Mouse (Mus musculus) fibroblast of lung, adult 2 months (primary cell): ENCODE results near the gene Ncl.
A peak's percentile ranks its signal among the peaks of the same experiment; 100 is the strongest.

ENCODE experiments used
- DNase-seq: peaks from one replicate; pipeline ENCODE4 v3.0.0-alpha.2; 2011; ENCODE audit warnings: low read depth

Gene Ncl

GRCm38 (mm10) chr1:86358906-86359797, at the start of gene Ncl:
Gene Ncl, minus strand, starts transcription at chr1:86359400.
- DNase-seq = peak; percentile 98

DNA sequence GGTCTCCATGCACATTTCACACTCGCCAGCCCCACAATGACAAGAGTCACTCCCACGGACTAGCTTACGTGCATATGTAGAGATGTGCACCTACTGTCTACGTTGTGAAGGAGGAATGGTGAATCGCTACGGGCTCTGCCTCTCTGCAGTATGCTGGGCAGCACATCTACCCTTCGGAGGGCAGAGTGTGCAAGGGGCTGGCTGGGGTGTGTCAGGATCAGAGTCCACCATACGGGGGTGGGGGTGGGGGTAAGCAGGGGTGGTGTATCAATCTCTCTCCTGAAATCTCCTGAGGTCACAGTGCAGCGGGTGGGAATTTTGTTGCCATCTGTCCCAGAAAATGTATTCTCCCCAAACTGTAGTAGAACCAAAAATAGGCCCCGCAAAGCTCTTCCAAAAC, 49.3 kb upstream of the Ncl start:
- DNase-seq = no peak

GRCm38 (mm10) chr1:86406914-86407313, 47.7 kb upstream of the Ncl start:
- no peak for DNase-seq

DNA sequence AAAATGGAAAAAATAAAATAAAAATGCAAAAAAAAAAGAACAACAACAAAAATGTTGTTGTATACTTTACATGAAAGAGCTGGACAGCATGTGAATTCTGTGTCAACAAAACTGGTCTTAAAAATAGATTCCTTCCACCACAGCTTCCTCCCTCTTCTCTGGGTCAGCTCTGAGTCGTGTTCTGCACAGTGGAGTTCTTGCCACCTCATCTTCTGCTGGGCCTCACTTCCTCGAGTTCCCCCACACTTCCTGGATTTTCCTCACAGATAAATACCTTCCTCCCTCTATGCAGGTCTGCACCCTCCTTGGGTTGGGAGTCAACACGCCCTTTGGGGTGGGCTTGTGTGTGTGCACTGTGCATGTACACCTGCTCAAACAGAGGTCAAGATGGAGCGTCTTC, 47.1 kb upstream of the Ncl start:
- no peak for DNase-seq

DNA sequence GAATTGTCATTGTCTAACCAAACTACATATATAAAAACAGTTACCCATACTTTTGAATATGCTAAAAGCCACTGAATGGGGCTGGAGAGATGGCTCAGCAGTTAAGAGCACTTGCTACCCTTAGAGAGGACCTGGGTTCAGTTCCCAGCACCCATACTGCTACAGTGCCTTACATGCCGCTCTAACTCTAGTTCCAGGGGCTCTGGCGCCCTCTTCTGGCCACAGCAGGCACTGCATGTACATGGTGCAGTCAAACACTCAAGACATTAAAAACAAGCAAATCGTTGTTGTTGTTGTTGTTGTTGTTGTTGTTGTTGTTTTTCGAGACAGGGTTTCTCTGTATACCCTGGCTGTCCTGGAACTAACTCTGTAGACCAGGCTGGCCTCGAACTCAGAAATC, 45.6 kb upstream of the Ncl start:
- no peak for DNase-seq

- no peak for DNase-seq
Measured at GRCm38 (mm10) chr1:86400096-86400754, 41.0 kb upstream of the Ncl start.

DNA sequence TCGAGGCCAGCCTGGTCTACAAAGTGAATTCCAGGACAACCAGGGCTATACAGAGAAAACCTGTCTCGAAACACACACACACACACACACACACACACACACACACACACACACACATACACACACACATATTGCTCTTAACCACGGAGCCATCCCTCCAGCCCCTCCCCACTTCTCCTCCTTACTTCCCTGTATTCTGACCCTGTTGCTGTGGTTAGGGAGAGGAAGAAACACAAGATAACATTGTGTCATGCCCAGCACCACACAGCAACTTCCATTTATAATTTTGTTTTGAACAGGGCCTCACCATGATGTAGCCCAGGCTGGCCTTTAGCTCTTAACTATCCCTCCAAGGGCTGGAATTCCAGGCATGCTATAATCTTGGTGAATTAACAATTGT, 40.1 kb upstream of the Ncl start:
- no peak for DNase-seq

DNA sequence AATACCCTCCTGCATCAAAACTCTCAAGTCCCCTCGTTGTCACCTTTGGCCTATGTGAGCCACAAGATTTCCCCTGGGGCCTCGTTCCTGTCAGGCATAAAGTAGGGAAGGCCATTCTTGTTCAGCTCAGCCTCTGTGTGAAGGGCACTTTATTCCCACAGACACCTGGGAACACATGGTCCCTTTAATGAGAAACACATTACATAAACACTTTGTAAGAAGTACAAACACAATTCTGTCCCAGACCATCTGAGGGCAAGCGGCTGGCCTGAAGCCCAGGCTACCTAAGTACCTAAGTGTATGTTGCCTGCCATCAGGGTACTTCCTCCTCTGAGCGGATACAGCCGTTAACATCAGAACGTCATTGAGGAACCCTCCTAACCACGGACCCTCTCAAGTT, 39.0 kb upstream of the Ncl start:
- DNase-seq = no peak

DNA sequence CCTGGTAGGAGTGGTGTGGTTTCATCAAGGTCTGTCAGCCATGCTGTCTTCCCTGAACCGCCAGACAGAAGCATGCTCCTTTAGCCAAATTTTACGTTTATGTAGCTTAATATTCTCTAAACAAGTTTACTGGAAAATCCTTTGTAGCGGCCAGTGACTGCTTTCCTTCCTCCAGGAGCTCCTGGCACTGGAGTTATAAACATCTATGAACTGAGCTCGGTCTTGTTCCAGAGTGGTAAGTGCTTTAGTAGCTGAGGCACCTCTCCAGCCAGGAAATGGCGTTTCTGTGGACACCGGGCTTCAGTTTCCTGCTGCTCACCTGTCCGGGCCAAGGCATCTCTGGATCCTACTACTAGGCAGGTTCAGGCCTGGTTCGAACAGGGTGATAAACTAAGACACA, 38.4 kb upstream of the Ncl start:
- DNase-seq = no peak

DNA sequence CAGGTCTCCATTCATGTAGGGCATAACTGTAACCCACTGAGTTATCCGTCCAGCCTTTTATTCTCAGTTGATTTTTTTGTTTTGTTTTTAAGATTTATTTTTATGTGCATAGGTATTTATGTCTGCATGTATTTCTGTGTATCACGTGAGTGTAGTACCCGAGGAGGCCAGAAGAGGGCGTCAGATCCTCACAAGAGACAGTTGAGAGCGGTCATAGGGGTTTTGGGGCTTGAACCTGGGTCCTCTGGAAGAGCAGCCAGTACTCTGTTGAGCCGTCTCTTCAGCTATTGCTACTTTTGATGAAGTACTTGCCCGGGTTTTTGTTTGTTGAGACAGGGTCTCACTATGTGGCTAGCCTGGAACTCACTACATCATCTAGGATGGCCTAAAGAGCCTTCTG, 36.7 kb upstream of the Ncl start:
- DNase-seq = no peak

DNA sequence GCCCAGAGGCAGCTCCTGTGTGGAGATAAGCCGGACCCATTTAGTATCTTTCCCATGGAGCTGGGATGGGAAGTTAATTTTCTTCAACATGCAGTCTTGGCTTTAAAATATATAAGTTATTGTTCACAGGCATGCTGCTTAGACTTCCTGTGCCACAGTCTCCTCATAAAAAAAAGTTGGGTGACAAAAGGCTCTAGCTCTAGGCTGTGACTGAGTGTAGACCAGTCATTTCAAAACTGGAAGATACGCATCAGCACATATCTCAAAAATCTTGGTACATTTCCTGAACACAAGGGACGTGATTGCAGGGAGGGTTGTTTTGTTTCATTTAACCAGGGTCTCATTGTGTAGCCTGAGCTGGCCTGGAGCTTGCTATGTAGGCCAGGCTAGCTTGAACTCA, 35.0 kb upstream of the Ncl start:
- DNase-seq = no peak

- DNase-seq = no peak
Measured at GRCm38 (mm10) chr1:86393219-86393618, 34.0 kb upstream of the Ncl start.

DNA sequence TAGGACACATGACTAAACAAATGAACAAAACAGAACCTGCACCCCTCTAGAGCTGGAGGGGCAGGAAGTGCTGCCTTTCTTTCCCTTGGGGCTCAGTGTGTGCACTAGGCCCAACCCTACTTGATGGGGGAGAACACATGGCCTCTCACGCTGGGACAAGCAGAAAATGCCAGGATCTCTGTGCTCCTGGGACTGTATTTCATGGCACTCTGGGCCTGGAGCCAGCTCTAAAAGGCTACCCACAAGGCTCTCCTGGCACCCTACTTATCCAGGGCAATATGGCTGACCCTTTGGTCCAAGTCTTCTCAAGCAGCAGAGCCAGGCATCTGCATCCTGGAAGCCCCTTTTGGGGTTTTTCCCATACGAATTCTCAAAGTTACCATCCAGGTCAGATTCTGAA, 32.2 kb upstream of the Ncl start:
- DNase-seq = no peak

DNA sequence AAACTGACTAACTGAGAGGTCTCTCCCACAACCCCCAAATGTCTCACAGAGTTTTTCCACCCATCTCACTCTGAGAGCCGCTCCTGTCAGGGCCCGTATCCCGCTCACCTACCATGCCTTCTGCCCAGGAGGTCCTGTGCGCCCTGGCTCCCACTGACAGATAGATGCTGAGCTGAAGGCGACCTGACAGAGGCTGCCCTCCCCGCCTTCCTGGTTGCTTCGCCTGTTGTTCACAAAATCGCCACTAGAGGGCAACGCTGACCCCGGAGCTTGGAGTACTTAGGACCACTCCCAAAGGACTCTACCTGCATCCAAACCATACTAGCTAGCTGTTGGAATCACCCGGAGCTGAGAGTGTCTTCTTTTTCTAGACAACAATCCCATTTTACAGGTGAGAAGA, 30.0 kb upstream of the Ncl start:
- no peak for DNase-seq

- DNase-seq = no peak
Measured at GRCm38 (mm10) chr1:86381027-86381426, 21.8 kb upstream of the Ncl start.

DNA sequence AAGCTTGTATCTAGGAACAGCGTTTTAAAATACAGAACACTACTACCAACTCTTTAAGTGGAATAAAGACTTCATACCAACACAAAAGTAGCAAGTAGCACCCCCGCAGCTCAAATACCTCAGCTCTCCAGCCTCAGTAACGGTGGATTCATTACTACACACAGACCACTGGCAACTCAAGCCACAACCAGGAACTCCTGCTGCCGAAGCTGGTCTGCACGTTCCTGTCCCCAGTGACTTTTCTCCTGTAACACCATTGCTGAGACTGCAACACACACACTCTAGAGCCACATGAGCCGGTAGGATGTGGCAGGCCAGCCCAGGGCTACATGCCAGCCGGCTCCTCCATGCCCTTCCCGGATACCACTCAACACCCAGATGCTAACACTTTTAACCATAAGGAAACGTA, 20.0 kb upstream of the Ncl start:
- DNase-seq = no peak

DNA sequence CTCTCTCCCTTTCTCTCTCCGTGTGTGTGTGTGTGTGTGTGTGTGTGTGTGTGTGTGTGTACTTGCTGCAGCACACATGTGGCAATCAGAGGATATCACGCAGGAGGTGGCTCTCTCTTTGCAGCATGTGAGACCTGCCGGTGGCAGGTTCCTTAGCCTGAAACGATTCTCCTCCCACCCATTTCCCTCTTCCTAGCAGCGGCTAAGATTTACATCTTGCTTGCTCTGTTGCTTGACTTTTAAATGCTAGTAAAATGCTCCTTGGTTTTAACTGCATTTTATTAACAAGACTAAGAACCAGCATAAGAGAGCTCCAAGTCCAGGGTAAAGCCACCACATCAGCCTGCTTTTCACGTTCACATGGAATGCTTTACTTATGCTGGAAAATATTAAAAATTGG, 19.5 kb upstream of the Ncl start:
- no peak for DNase-seq

DNA sequence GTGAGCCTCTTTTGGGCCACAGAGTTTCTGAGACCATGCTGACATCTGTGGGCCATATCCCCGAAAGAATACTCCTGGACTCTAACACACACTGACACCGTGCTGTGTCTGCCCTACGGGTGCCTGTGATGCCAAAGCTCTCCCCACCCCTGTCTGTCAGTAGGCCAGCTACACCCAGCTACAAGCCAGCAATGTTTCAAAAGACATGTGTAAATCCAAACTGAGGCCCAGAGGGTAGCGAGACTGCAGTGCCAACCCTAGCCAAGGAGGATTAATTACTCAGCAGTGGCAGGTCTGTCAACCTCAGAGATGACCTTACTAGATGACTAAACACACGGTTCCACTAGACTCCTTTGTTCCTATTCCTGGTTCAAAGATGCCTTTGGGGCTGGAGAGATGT, 17.2 kb upstream of the Ncl start:
- DNase-seq = no peak

GRCm38 (mm10) chr1:86371997-86372396, 12.8 kb upstream of the Ncl start:
- DNase-seq = no peak

DNA sequence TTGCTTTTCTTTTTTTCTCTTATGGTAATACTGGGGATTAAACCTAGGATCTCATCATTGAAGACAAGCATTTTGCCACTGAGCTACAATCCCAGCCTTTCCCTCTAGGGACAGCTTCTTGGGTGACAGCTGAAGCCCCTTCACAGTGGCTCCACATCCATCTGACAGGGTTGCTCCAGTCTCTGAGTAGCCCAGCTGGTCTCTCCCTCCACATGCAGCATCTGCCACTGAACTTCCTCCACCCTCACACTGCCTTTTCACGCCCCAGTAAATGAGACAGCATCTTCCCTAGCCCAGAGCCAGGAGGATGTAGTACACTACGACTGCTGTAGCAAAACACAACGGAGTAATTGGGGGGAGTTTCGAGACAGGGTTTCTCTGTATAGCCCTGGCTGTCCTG, 8.9 kb upstream of the Ncl start:
- DNase-seq = no peak

DNA sequence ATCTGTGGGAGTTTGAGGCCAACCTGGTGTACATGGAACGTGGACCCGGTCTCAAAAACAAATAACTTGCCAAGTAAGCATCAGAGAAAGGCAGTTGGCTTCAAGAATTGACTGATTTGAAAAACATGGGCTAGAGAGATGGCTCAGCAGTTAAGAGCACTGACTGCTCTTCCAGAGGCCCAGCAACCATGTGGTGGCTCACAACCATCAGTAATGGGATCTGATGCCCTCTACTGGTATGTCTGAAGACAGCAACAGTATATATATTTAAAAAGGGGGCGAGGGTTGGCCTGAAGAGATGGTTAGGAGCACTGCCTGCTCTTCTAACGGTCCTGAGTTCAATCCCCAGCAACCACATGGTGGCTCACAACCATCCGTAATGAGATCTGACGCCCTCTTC, 4.5 kb upstream of the Ncl start:
- DNase-seq = no peak

- DNase-seq = no peak
Measured at GRCm38 (mm10) chr1:86361852-86362615, 2.8 kb upstream of the Ncl start.

GRCm38 (mm10) chr1:86360441-86360840, 1.2 kb upstream of the Ncl start:
- DNase-seq = no peak
